Mouse (Mus musculus): Measurements from ENCODE around the gene D17Wsu92e.
A peak's percentile ranks its signal among the peaks of the same experiment; 100 is the strongest.

- TF ChIP-seq CTCF (IDR thresholded peaks at IDR 0.05; ENCODE audit: control insufficient read depth, insufficient read depth, low read length) (peak; percentile 35; the same call in 1 of the 2 replicates), POLR2A (IDR thresholded peaks at IDR 0.05; ENCODE audit: borderline replicate concordance, control insufficient read depth, low read depth, low read length) (no peak)
These were observed 10.0 kb upstream of the D17Wsu92e start for GRCm38 (mm10) chr17:27830411-27830810.

Data from bone marrow, adult 2 months (tissue).